Mouse (Mus musculus) heart, postnatal 36 days (tissue): ENCODE measurements around the gene Romo1. TPM values are rescaled to one million over a fixed set of nuclear protein-coding genes. Genes with fewer than 3 reads are reported as not detected.
"Not testable (repeated sequence)": the region's sequence is repeated elsewhere in the genome, so short reads cannot be mapped to it uniquely, and the experiment has no call there.

Source experiments
- DNase-seq, 2 experiments: peaks; one replicate each; pipeline ENCODE4 v3.0.0; 2021 to 2022
- intact Hi-C: fragments of 180-260 bp; cut with DNase I; formaldehyde crosslinking; loops from one replicate; pipeline ENCODE4 v1.15.1; 2025
- total RNA-seq, 2 experiments: library from RNA; stranded (reverse); gene quantifications; 2 replicates each; pipeline ENCODE4 v1.2.3; 2021

The Romo1 gene
- 100 to 1,000 TPM; 345 to 377 TPM for total RNA-seq

DNA sequence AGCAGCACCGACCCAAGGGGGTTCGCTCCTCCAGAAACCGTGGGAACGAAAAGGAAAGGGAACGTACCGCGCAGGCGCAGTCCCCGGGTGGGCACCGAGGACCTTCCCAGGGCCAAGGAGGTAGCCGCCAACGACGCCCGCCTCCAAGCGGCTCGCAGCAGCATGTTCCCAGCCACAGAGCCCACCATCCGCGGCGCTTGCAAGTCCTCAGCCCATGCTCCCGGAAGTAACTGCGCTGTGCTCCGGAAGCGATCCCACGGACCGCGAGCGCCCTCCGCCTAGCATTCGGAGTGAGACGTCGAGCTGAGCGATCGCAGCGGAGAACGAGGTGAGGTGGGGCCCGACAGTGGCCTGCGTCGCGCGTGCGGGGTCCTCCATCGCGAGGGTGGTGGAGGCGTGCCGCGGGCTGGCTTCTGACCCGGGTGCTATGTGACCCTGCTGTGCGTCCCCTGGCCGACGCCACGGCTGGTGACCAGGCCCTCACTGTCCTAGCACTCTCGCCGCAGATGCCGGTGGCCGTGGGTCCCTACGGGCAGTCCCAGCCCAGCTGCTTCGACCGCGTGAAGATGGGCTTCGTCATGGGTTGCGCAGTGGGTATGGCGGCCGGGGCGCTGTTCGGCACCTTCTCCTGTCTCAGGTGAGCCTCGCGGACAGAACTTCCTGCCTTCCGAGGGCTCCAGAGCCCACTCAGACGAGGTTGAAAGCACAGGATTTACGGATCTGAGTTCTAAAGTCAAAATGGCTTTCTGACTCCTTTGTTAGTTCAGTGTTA is at the start of gene Romo1, which contains the start of gene Nfs1:
TSS of gene Romo1 (plus strand) at position 87 of the 772 bp plus-strand sequence.
TSS of gene Nfs1 (minus strand) at position 234 of the 772 bp plus-strand sequence.
- intact Hi-C loops, result loop anchor here (2.0 kb wide), 1 partner anchor 181 kb away; no protein-coding TSS in a partner anchor
- peak; percentile 91 for DNase-seq

DNA sequence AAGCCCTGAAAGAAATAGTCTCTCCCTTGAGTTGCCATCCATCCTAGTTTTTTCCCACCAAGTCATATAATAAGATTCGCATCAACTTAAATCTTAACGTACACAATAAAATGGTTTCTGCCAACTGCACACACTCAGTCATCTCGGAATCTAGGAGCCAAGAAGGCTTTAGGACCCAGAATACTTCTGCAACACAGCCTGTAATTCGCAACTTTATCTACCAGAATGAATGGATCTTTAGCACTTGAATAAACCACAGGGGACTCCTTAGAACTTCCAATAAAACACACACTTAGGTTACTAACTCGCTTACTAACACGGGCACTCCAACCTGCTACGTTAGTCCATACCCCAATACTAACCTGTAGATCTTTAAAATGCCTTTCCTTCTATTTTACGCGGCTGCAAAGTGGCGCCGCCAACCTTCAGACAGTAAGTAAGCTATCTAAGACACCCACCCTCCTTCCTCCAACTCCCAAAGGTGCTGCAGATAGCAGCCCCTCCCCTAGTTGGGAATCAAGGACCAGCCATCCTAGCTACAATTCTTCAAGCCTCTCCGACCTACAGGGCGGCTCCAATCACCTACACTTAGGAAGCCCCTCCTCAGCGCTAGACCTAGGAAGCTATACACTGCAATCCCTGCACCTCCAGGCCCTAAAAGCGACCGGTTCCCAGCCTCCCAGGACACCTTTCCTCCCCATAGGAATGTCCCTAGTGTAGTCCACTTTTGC is 33.0 kb upstream of the Romo1 start:
- DNase-seq, result peak in 1 of 2 experiments; percentile 22
- intact Hi-C loops, result loop anchor here (2.0 kb wide), 2 partner anchors 70 to 102 kb away; partner anchors contain the start of genes Ergic3 and Rbm39

GRCm38 (mm10) chr2:156111358-156112079 is 32.3 kb upstream of the Romo1 start, which contains the start of the genes Cpne1 and Rbm12:
TSS of gene Cpne1 (minus strand) at chr2:156111965.
TSS of gene Rbm12 (minus strand) at chr2:156111978.
- DNase-seq, result peak; percentile 93 to 96
- intact Hi-C loops, result loop anchor here (2.0 kb wide), 2 partner anchors 69 to 103 kb away; partner anchors contain the start of genes Ergic3 and Rbm39

DNA sequence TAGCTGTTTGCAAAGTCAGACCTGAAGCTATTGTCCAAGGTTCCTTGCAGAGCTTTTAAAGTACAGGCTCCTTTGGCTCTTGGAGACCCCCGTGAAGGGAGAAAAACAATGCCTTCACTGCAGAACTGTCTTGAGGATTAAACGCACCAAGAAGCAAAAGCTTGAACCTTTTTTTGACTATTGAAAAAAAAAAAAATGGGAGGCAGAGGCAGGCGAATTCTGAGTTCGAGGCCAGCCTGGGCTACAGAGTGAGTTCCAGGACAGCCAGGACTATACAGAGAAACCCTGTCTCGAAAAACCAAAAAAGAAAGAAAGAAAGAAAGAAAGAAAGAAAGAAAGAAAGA is 31.8 kb upstream of the Romo1 start:
- intact Hi-C loops, DNase-seq: not testable (repeated sequence)

DNA sequence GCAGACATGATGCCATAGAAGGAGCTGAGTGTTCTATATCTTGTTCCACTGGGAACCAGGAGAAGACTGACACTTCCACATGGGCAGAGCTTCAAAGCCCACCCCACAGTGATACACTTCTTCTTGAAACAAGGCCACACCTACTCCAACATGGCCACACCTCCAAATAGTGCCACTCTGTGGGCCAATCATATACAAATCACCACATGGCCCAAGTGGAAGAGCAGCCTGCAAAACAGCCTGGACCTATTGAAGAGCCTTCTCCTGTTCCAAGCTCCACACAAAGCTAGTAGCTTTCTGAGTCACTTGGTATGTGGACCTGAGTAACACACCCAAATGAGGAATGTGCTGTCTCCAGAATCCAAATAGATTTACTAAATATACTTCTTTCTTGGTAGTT is 24.3 kb upstream of the Romo1 start:
- no peak for DNase-seq
- intact Hi-C loops, result no loop called here

GRCm38 (mm10) chr2:156123731-156124130 is 20.1 kb upstream of the Romo1 start:
- intact Hi-C loops, result no loop called here
- DNase-seq, result no peak

GRCm38 (mm10) chr2:156126992-156127391 is 16.8 kb upstream of the Romo1 start, which contains the start of gene Gm28036:
TSS of gene Gm28036 (minus strand) at chr2:156127092.
- intact Hi-C loops, result no loop called here

DNA sequence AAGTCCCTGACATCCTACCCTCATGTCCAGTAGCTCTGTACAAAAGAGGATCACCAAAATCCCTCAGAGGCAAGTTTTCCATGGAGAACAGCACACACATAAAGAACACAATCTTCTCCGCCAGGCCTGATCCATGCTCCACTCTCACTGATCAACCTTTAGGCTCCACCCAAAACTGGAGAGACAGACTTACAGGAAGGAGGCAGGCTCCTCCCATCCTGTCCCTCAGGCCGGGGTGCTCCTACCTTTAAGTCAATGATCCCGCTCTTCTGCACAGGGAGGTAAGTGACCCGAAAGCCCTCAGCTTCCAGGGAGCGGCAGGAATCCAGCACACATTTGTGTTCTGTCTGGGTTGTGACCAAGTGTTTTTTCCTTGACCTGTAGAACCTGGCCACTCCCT is 9.7 kb upstream of the Romo1 start:
- DNase-seq, result no peak
- intact Hi-C loops, result no loop called here

More at GRCm38 (mm10) chr2:156126992-156127391, 16.8 kb upstream of the Romo1 start, which contains the start of gene Gm28036:
- DNase-seq, result no peak

DNA sequence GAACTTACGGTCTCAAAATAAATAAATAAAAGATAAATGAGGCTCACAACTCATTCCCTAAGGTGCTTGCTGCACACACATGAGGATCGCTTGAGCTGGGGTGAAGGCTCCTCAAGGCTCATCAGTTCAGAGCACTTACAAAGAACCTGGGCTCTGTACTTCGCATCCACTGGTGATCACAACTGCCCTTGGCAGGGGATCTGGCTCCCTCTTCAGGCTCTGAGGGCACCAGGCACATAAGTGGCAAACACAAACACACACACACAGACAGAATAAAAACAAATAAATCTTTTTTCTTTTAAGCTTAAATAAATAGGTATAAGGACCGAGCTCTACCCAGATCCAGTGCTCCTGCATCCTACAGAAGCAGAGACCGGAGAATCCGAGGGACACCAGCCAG is 8.1 kb upstream of the Romo1 start:
- no peak for DNase-seq
- intact Hi-C loops, result no loop called here

DNA sequence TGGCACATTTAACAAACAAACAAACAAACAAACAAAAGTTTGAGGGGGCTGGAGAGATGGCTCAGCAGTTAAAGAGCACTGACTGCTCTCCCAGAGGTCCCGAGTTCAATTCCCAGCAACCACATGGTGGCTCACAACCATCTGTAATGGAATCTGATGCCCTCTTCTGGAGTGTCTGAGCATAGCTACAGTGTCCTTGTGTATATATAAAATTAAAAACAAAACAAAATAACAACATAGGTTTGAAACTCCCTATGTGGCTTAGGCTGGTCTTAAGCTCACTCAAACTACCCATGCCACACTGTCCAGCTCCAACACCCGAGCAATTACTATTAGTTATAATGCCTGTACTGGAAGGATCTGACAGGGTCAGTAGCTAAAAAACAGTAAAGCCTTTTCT is 1.0 kb upstream of the Romo1 start:
- intact Hi-C loops, result loop anchor here (2.0 kb wide), 1 partner anchor 180 kb away; no protein-coding TSS in a partner anchor
- no peak for DNase-seq

DNA sequence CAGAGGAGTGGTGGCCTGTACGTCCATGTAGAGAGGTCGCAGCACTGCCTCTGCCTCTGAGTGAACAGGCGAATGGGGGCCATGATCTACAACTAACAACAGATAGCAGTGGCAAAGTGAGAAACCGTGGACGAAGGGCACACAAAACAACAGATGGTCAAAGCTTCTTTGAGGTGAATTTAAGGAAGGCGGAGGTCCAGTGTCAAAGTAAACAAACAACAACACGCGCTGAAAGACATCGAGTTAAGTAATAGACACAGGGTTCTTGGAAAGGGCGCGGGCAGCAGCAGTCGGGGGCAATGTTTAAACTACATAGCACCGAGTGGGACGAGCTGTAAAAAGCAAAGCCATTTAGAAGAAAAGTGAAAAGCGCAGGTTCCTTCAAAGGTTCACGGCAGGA is 472 bp upstream of the Romo1 start:
- no peak for DNase-seq
- intact Hi-C loops, result loop anchor here (2.0 kb wide), 1 partner anchor 181 kb away; no protein-coding TSS in a partner anchor

DNA sequence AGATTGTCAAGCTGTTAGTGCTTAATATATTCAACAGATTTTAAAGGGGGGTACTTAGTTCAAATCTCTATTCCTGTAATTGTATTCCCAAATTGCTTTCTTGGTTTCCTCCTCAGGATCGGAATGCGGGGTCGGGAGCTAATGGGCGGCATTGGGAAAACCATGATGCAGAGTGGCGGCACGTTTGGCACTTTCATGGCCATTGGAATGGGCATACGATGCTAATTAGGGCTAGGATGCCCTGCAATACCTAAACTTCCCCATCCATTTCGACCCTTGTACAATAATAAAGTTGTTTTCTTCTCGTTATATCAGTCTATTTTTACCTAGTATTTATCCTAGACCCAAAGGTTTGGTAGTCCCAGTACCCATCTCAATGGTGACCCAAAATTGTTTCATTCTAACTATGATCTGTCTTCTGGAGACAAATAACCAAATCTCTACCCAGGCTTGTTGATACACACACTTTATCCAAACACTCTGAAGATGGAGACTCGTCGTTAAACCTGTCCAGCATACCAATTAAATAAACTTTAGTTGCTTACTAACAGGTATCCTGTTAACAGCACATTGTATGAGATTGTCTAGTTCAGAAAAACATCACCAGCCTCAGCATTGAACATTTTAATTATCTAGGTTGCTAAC is 1.8 kb downstream of the Romo1 start:
- no peak for DNase-seq
- intact Hi-C loops, result loop anchor here (2.0 kb wide), 1 partner anchor 31 kb away; no protein-coding TSS in a partner anchor

- DNase-seq, result no peak
- intact Hi-C loops, result loop anchor here (2.0 kb wide), 1 partner anchor 30 kb away; no protein-coding TSS in a partner anchor
Observed at GRCm38 (mm10) chr2:156146272-156146989, 2.6 kb downstream of the Romo1 start.

DNA sequence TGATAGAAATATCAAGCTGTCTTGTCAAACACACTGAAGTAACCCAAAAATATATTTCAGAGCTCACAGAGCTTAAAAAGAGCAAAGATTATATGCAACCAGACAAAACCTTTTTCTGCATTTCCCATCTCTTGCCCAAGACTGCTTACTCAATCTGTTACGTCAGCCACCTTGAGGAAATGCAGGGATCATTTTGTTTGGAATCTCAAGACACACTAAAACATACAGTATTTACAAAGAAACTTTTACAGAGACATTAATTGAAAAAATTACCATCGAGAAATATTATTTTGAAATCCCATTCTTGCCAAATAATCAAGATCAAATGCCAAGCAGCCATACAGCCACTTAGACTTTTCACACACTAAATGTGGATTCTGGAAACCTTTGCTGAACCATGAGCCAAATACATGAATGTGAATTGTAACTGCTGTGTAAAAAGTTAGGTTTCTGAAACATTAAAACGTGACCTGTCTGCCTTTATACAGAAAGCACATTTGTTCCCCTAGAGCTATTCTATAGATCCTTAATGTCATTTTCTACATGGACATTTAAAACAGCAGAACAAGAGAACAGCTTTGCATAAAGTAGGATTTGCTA is 3.6 kb downstream of the Romo1 start:
- intact Hi-C loops, result loop anchor here (2.0 kb wide), 1 partner anchor 29 kb away; no protein-coding TSS in a partner anchor
- no peak for DNase-seq

DNA sequence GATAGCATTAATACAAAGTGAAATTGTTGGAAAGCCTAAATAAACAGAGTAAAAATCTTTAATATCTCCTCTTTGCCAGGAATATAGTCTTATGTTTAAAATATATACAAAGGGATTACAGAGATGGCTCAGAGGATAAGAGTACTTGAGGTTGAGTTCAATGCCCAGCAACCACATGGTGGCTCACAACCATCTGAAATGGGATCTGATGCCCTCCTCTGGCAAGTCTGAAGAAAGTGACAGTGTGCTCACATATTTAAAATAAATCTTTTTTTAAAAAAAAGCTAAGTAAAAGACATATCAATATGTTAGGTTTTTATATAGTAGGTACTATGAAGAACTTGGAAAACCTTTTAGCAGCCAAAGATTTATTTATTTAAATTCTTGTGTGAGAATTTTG is 7.7 kb downstream of the Romo1 start:
- intact Hi-C loops, result no loop called here
- no peak for DNase-seq

GRCm38 (mm10) chr2:156165478-156165877 is 21.6 kb downstream of the Romo1 start:
- intact Hi-C loops, result no loop called here

DNA sequence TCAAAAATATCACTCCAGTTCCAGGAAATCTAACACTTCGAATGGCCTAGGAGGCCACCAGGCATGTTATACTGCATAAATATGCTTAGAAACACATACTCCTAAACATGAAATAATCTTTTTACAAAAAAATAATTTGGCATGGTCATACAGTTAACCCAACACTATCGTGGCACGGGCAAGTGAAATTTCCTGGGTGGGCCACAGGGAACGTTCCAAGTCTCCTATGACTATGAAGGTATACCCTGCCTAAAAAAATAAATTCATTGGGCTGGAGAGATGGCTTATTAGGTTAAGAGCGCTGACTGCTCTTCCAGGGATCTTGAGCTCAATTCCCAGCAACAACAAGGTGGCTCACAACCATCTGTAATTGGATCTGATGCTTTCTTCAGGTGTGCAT is 22.7 kb downstream of the Romo1 start:
- intact Hi-C loops, result no loop called here
- no peak for DNase-seq

More at GRCm38 (mm10) chr2:156165478-156165877, 21.6 kb downstream of the Romo1 start:
- no peak for DNase-seq

GRCm38 (mm10) chr2:156177079-156177478 is 33.2 kb downstream of the Romo1 start:
- no peak for DNase-seq
- intact Hi-C loops, result loop anchor here (2.0 kb wide), 1 partner anchor 30 kb away; no protein-coding TSS in a partner anchor

DNA sequence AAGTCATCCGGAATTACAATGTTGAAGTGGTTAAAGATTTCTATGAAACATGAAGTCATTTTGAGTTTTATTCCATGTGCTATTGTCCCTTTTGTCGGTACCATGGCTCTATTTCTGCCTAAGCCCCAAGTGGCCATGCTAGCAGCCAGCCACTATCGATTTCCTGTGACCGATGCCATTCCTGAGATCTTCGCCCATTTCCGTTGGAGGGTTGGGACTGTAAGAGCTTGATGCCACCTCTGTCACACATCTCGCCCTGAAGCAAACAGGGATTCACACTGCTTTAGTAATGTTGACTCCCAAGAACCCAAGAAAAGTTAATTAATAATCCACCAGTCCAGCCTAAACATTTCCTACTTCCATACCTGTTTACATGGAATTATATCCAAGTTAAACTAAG is 33.8 kb downstream of the Romo1 start:
- intact Hi-C loops, result loop anchor here (2.0 kb wide), 1 partner anchor 31 kb away; no protein-coding TSS in a partner anchor
- DNase-seq, result no peak
